Mouse (Mus musculus): Measurements from ENCODE around the gene Mfsd4b1. TPM values are rescaled to one million over a fixed set of nuclear protein-coding genes. Genes with fewer than 3 reads are reported as not detected.
"Not testable (repeated sequence)": the region's sequence is repeated elsewhere in the genome, so short reads cannot be mapped to it uniquely, and the experiment has no call there.

Mfsd4b1 gene
- polyA plus RNA-seq, 1 experiment: not detected

- Histone ChIP-seq H3K27me3 (replicated peaks) (peaks cover 31% of the 10 kb centered on the region), H3K4me3 (replicated peaks) (no peak overlapping the region), H3K36me3 (replicated peaks; ENCODE audit: low read length) (no peaks in the 10 kb centered on the region), H3K9me3 (no peaks in the 10 kb centered on the region; the same call in none of the 2 replicates), H3K4me1 (0 out of 2 replicates have a peak, but pooled peaks cover 3% of the 10 kb centered on the region)
- no peak for TF ChIP-seq FLI1 (IDR thresholded peaks at IDR 0.05; ENCODE audit: low read length)
- no peak for TF ChIP-seq GATA1 (IDR thresholded peaks at IDR 0.05; ENCODE audit: borderline replicate concordance, low read length)
Measured at GRCm38 (mm10) chr10:40018261-40018860, 6.7 kb downstream of the Mfsd4b1 start.

GRCm38 (mm10) chr10:40009591-40009990 lies 15.5 kb downstream of the Mfsd4b1 start:
- Histone ChIP-seq H3K4me3 (replicated peaks) (no peak overlapping the region), H3K36me3 (replicated peaks; ENCODE audit: low read length) (no peaks in the 10 kb centered on the region), H3K4me1 (no peaks in the 10 kb centered on the region), H3K9me3 (no peaks in the 10 kb centered on the region), H3K27me3 (replicated peaks) (peaks cover 4% of the 10 kb centered on the region)
- TF ChIP-seq FLI1 (IDR thresholded peaks at IDR 0.05; ENCODE audit: low read length) (no peak), GATA1 (IDR thresholded peaks at IDR 0.05; ENCODE audit: borderline replicate concordance, low read length) (no peak)

GRCm38 (mm10) chr10:40008847-40009246 lies 16.2 kb downstream of the Mfsd4b1 start:
- H3K27me3 ChIP-seq (replicated peaks); H3K4me3 ChIP-seq (replicated peaks); H3K36me3 ChIP-seq (replicated peaks; ENCODE audit: low read length); H3K4me1 ChIP-seq; H3K9me3 ChIP-seq: not testable (repeated sequence)

GRCm38 (mm10) chr10:40007953-40008352 lies 17.1 kb downstream of the Mfsd4b1 start:
- H3K36me3 ChIP-seq (replicated peaks; ENCODE audit: low read length): no peaks in the 10 kb centered on the region
- no peaks in the 10 kb centered on the region for H3K9me3 ChIP-seq
- H3K27me3 ChIP-seq (replicated peaks): peaks cover 4% of the 10 kb centered on the region
- H3K4me1 ChIP-seq: no peaks in the 10 kb centered on the region
- no peak overlapping the region for H3K4me3 ChIP-seq (replicated peaks)
- TF ChIP-seq GATA1 (IDR thresholded peaks at IDR 0.05; ENCODE audit: borderline replicate concordance, low read length): no peak
- no peak for TF ChIP-seq FLI1 (IDR thresholded peaks at IDR 0.05; ENCODE audit: low read length)

GRCm38 (mm10) chr10:40006963-40007362 lies 18.1 kb downstream of the Mfsd4b1 start:
- H3K4me3 ChIP-seq (replicated peaks): no peak overlapping the region
- no peaks in the 10 kb centered on the region for H3K9me3 ChIP-seq
- H3K27me3 ChIP-seq (replicated peaks): peaks cover 4% of the 10 kb centered on the region
- H3K36me3 ChIP-seq (replicated peaks; ENCODE audit: low read length): no peaks in the 10 kb centered on the region
- no peak for TF ChIP-seq GATA1 (IDR thresholded peaks at IDR 0.05; ENCODE audit: borderline replicate concordance, low read length)
- no peak for TF ChIP-seq FLI1 (IDR thresholded peaks at IDR 0.05; ENCODE audit: low read length)
- H3K4me1 ChIP-seq: no peaks in the 10 kb centered on the region

- no peaks in the 10 kb centered on the region for H3K36me3 ChIP-seq (replicated peaks; ENCODE audit: low read length)
- H3K9me3 ChIP-seq: peaks cover 29% of the 10 kb centered on the region
- H3K4me3 ChIP-seq (replicated peaks): no peak overlapping the region
- no peak for TF ChIP-seq FLI1 (IDR thresholded peaks at IDR 0.05; ENCODE audit: low read length)
- no peak for TF ChIP-seq GATA1 (IDR thresholded peaks at IDR 0.05; ENCODE audit: borderline replicate concordance, low read length)
- H3K27me3 ChIP-seq (replicated peaks): peaks cover 2% of the 10 kb centered on the region
- no peaks in the 10 kb centered on the region for H3K4me1 ChIP-seq
Measured at GRCm38 (mm10) chr10:40000746-40001145, 24.3 kb downstream of the Mfsd4b1 start.

- no peak overlapping the region for H3K4me3 ChIP-seq (replicated peaks)
- H3K4me1 ChIP-seq: peaks cover 5% of the 10 kb centered on the region; the same call in 1 of the 2 replicates
- H3K36me3 ChIP-seq (replicated peaks; ENCODE audit: low read length): no peaks in the 10 kb centered on the region
- H3K27me3 ChIP-seq (replicated peaks): no peaks in the 10 kb centered on the region
- peaks cover 32% of the 10 kb centered on the region for H3K9me3 ChIP-seq
- TF ChIP-seq GATA1 (IDR thresholded peaks at IDR 0.05; ENCODE audit: borderline replicate concordance, low read length) (no peak), FLI1 (IDR thresholded peaks at IDR 0.05; ENCODE audit: low read length) (no peak)
Measured at GRCm38 (mm10) chr10:39991155-39991554, 33.9 kb downstream of the Mfsd4b1 start.

GRCm38 (mm10) chr10:39986466-39986865 lies 38.6 kb downstream of the Mfsd4b1 start, which contains the start of gene Mfsd4b5:
Mfsd4b5 (minus strand) TSS chr10:39986646.
- Histone ChIP-seq H3K4me1 (peaks cover 5% of the 10 kb centered on the region; the same call in 1 of the 2 replicates), H3K27me3 (replicated peaks) (peaks cover 3% of the 10 kb centered on the region), H3K36me3 (replicated peaks; ENCODE audit: low read length) (no peaks in the 10 kb centered on the region), H3K9me3 (peaks cover 17% of the 10 kb centered on the region), H3K4me3 (replicated peaks) (no peak within 1 kb of the TSS)
- no peak for TF ChIP-seq GATA1 (IDR thresholded peaks at IDR 0.05; ENCODE audit: borderline replicate concordance, low read length)
- no peak for TF ChIP-seq FLI1 (IDR thresholded peaks at IDR 0.05; ENCODE audit: low read length)

- TF ChIP-seq FLI1 (IDR thresholded peaks at IDR 0.05; ENCODE audit: low read length): no peak
- no peak for TF ChIP-seq GATA1 (IDR thresholded peaks at IDR 0.05; ENCODE audit: borderline replicate concordance, low read length)
- H3K4me3 ChIP-seq (replicated peaks): no peak overlapping the region
- no peaks in the 10 kb centered on the region for H3K4me1 ChIP-seq
- H3K27me3 ChIP-seq (replicated peaks): peaks cover 3% of the 10 kb centered on the region
- no peaks in the 10 kb centered on the region for H3K36me3 ChIP-seq (replicated peaks; ENCODE audit: low read length)
- H3K9me3 ChIP-seq: peaks cover 23% of the 10 kb centered on the region
Measured at GRCm38 (mm10) chr10:39982604-39983003, 42.5 kb downstream of the Mfsd4b1 start.

- H3K4me3 ChIP-seq (replicated peaks): no peak overlapping the region
- H3K36me3 ChIP-seq (replicated peaks; ENCODE audit: low read length): no peaks in the 10 kb centered on the region
- H3K27me3 ChIP-seq (replicated peaks): no peaks in the 10 kb centered on the region
- H3K9me3 ChIP-seq: peaks cover 17% of the 10 kb centered on the region
- TF ChIP-seq FLI1 (IDR thresholded peaks at IDR 0.05; ENCODE audit: low read length) (no peak), GATA1 (IDR thresholded peaks at IDR 0.05; ENCODE audit: borderline replicate concordance, low read length) (no peak)
- no peaks in the 10 kb centered on the region for H3K4me1 ChIP-seq
Measured at GRCm38 (mm10) chr10:39978231-39978630, 46.8 kb downstream of the Mfsd4b1 start.
